Mouse (Mus musculus) CH12.LX (cell line): ENCODE measurements around the gene 3100002H09Rik.

Source experiments
- BHLHE40 ChIP-seq: IDR thresholded peaks from 2 replicates; pipeline ENCODE4 v1.6.1; 2011; ENCODE audit warnings: mild to moderate bottlenecking, low read depth, low read length, improper control_type of control experiment
- CTCF ChIP-seq, 2 experiments: IDR thresholded peaks in 1 of 2; conservative IDR thresholded peaks in 1 of 2; 2 replicates each; pipeline ENCODE4 v1.5.1; 2011 to 2012; ENCODE audit warnings: low read depth in 2 of 2, low read length in 2 of 2, improper control_type of control experiment in 1 of 2, inconsistent platforms in 1 of 2, mild to moderate bottlenecking in 1 of 2, moderate library complexity in 1 of 2
- EP300 ChIP-seq: IDR thresholded peaks from 2 replicates; pipeline ENCODE4 v1.6.1; 2011; ENCODE audit warnings: low read length, improper control_type of control experiment
- KAT2A ChIP-seq: IDR thresholded peaks from 2 replicates; pipeline ENCODE4 v1.6.1; 2012; ENCODE audit warnings: low read length, improper control_type of control experiment, inconsistent platforms; ENCODE audit not compliant: insufficient replicate concordance
- SMC3 ChIP-seq: IDR thresholded peaks from 2 replicates; pipeline ENCODE4 v1.6.1; 2011; ENCODE audit warnings: low read depth, low read length, improper control_type of control experiment
- USF2 ChIP-seq: conservative IDR thresholded peaks from 2 replicates; pipeline ENCODE4 v1.6.1; 2011; ENCODE audit warnings: low read depth, low read length, improper control_type of control experiment
- ZKSCAN1 ChIP-seq: IDR thresholded peaks from 2 replicates; pipeline ENCODE4 v1.6.1; 2012; ENCODE audit warnings: low read depth, inconsistent platforms, low read length, improper control_type of control experiment, borderline replicate concordance

- no peak for TF ChIP-seq CTCF (conservative IDR thresholded peaks at IDR 0.05 in 1 of 2, IDR thresholded peaks at IDR 0.05 in 1 of 2; ENCODE audit: low read depth in 2 of 2, low read length in 2 of 2)
- no peak for TF ChIP-seq SMC3
- no peak for TF ChIP-seq EP300
- TF ChIP-seq ZKSCAN1 = no peak
- no peak for TF ChIP-seq BHLHE40
- no peak for TF ChIP-seq KAT2A
- TF ChIP-seq USF2 = no peak
Measured at GRCm38 (mm10) chr4:124595929-124596328, 14.7 kb downstream of the 3100002H09Rik start.
